Mouse (Mus musculus): ENCODE data around the gene Dpy19l3.

- TF ChIP-seq POLR2A (IDR thresholded peaks at IDR 0.05; ENCODE audit: insufficient read depth, low read depth, low read length) (no peak), CTCF (IDR thresholded peaks at IDR 0.05; ENCODE audit: insufficient read depth, low read depth, low read length) (no peak)
These were observed 43.9 kb downstream of the Dpy19l3 start for GRCm38 (mm10) chr7:35710366-35710765.

Data from olfactory bulb, adult 2 months (tissue).